Mouse (Mus musculus) thymus, postnatal 14 days (tissue): ENCODE results near the gene Ift57.
A peak's percentile ranks its signal among the peaks of the same experiment; 100 is the strongest.

Experiments used
- DNase-seq: peaks from one replicate; pipeline ENCODE4 v3.0.0; 2021

The Ift57 gene

GRCm38 (mm10) chr16:49796271-49796670, 97.2 kb downstream of the Ift57 start:
- no peak for DNase-seq

- DNase-seq, result no peak
Observed at GRCm38 (mm10) chr16:49796954-49797353, 97.9 kb downstream of the Ift57 start.

- peak; percentile 35 for DNase-seq
Observed at GRCm38 (mm10) chr16:49798790-49799189, 99.8 kb downstream of the Ift57 start.

GRCm38 (mm10) chr16:49799597-49800561, 100.8 kb downstream of the Ift57 start, which contains the start of gene Cd47:
Cd47 (plus strand) TSS chr16:49800533.
- DNase-seq, result peak; percentile 52

- no peak for DNase-seq
Observed at GRCm38 (mm10) chr16:49800996-49801395, 102.0 kb downstream of the Ift57 start.

- DNase-seq, result no peak
Observed at GRCm38 (mm10) chr16:49801399-49801798, 102.4 kb downstream of the Ift57 start.

- no peak for DNase-seq
Observed at GRCm38 (mm10) chr16:49802993-49803392, 104.0 kb downstream of the Ift57 start.

- peak; percentile 45 for DNase-seq
Observed at GRCm38 (mm10) chr16:49803932-49804461, 105.0 kb downstream of the Ift57 start.

- no peak for DNase-seq
Observed at GRCm38 (mm10) chr16:49806920-49807319, 107.9 kb downstream of the Ift57 start.

- no peak for DNase-seq
Observed at GRCm38 (mm10) chr16:49807419-49807841, 108.4 kb downstream of the Ift57 start.

- no peak for DNase-seq
Observed at GRCm38 (mm10) chr16:49807862-49808430, 108.9 kb downstream of the Ift57 start.

GRCm38 (mm10) chr16:49811897-49812296, 112.9 kb downstream of the Ift57 start:
- DNase-seq, result no peak

- DNase-seq, result no peak
Observed at GRCm38 (mm10) chr16:49812821-49813616, 114.0 kb downstream of the Ift57 start.

GRCm38 (mm10) chr16:49814419-49814818, 115.4 kb downstream of the Ift57 start:
- no peak for DNase-seq
